Mouse (Mus musculus): ENCODE results near the gene Dohh.

Gene Dohh

DNA sequence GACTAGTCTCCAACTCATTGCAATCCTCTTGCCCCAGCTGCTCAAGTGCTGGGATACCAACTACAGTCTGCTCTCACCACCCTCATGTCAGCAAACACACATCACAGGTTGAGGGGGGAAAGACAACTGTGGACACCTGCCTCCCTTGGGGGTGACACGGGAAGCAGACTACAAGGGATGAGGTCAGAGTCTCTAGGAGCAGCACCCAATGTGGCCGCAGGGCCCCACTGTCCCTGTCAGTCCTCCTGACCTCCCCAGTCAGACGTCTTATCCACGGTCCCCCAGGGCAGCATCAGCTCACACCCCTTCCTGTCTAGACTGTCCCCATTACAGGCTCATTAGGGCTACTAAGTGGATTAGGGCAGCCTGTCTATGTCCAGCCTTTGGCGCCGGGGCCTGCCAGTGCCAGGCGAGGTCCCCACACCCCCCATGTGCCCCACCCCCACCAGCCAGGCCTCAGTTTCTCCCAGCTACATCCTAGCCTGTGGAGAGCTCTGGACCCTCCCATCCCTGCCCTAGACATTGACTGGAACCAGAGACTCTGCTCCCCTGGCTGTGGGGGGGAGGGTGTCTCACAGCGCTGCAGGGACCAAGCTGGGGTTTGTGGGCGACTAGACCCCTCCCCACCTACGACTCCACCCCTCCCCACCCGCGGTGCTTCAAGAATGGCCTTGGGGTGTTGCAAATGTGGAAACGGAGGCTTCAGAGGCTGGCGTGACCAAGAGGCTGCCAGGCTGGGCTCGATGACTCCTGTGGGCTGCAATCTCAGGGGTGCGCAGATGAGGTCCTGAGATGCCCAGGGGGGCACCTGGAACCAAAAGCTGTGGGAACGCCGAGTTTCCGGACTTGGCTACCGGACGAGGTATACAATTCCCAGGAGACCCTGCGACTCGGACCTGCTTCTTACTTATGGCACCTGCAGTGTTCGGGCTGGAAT is 22.5 kb downstream of the Dohh start:
- DNase-seq: no peak

DNA sequence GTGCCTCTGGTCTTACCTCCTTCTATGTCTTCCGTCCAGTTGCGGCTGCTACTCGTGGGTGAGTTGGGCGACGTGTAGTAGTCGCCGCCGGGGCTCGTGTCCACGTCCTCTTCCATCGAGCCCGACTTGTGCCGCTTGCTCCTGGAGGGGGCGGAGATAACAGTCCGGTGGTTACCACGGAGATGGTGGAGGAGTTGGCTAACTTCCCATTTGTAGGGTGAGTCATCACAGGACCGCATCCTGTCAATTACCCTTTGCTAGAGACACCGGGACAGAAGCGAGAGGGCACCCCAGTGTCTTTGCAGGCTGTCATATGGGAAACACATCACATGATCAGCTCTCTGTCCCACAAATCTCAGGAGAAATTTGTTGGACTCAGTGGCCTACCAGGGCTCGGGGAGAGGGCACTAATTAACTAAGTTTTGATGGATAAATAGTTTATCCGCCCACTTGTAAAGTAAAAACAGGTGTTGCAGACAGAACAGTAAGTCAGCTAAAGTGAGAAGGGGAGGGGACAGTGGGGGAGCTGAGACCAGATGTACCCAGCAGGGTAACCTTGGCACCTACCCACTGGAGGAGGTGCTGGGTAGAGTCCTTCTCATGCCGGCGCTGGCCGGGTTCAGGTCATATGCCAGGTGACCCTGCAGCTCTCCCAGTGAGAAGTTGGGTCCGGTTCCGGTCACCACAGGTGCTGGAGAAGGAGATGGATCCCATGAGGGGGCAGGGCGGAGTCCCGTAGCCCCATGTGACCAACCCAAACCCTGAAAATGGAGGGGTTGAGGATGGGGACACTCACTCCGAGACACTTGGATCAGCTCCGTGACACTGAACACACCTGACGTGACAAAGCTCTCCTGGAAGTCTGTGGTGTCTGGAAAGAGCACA is 23.6 kb downstream of the Dohh start:
- DNase-seq: peak; percentile 86 to 95

DNA sequence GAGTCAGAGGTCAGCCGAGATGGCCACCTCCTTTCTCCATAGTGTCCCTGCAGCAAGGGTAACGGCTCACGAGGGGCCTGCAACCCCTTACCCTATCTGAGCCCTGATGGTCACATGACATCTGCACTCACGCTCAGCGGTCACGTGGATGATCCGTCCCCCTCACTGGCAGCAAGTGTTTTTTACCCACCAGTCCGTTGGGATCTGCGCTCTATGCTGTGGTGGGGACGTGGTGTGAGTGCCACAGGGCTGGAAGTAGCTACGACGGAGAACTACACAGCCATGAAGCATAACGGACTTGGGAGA is 24.1 kb downstream of the Dohh start:
- DNase-seq: no peak

DNA sequence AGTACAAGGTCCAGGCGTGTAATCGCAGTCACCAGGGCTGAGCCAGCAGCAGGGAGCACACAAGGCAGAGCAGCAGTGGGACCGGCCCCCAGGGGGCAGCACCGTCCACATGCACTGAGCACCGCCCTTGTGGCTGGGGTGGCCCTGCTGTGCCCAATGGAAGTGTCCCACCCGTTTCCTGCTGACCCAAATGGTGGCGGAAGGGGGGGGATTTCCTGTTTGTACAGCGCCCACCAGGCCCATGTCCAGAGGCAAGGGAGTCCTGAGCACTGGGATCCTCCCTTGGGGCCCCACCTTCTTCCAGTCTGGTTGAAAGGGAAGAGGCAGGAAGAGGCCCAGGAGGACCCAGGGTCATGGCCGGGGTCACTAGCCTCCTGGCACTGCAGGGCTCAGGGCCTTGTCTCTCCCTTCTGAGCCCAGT is 24.7 kb downstream of the Dohh start:
- DNase-seq: peak; percentile 96 to 98

DNA sequence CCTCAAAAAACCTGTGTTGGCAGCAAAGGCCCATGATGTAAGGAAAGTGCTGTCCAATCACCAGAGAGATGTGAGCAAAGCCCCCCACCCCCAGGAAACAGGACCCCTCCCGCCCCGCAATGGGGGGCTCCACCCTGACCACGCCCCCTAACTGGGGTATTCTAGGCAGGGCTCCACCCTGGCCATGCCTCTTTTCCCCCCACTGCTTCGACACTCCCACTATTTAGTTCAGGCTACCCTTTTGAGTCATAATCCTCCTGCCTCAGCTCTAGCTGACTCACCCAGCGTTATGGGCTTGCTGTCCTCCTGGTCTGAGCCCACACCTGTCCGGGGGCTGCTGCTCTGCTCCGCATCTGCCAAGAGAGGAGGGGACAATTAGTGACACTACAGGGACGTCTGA is 25.1 kb downstream of the Dohh start:
- no peak for DNase-seq

DNA sequence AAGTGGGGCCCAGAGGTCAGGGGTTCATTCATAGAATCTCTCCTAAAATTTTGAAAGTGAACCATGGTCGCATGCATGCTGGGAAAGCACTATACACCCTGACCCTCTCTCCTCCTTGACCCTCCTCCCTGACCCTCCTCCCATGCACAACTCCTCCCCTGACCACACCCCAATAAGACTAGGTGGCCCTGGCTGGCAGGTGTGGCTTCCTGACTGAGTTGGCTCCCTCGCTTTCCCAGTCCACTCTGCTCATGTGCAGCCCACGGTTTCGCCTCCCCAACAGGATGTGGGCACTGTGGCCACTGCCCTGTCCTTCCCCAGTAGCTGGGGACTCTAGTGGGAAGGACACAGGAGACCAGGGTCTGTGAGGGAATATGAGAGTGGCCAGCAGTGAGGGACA is 26.1 kb downstream of the Dohh start:
- DNase-seq: peak; percentile 59 to 63

DNA sequence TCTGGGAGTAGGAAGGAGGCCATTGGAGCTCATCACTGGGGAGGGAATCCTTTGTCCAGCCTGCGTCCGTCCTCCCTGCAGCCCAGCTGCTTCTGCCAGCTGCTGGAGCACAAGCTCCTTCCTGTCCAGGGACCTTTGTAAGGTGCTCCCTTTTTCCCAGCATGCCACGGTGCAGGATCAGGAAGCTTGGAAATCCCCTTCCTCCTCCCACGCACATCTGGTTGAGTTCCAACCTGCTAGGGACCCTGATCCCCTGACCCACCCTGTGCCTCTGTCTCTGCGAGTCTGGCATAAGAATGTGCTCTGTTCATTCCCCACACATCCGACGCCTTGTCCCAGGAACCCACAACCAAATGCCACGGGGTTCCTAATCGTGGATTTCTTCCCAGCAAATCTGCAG is 26.8 kb downstream of the Dohh start:
- peak; percentile 66 to 69 for DNase-seq

DNA sequence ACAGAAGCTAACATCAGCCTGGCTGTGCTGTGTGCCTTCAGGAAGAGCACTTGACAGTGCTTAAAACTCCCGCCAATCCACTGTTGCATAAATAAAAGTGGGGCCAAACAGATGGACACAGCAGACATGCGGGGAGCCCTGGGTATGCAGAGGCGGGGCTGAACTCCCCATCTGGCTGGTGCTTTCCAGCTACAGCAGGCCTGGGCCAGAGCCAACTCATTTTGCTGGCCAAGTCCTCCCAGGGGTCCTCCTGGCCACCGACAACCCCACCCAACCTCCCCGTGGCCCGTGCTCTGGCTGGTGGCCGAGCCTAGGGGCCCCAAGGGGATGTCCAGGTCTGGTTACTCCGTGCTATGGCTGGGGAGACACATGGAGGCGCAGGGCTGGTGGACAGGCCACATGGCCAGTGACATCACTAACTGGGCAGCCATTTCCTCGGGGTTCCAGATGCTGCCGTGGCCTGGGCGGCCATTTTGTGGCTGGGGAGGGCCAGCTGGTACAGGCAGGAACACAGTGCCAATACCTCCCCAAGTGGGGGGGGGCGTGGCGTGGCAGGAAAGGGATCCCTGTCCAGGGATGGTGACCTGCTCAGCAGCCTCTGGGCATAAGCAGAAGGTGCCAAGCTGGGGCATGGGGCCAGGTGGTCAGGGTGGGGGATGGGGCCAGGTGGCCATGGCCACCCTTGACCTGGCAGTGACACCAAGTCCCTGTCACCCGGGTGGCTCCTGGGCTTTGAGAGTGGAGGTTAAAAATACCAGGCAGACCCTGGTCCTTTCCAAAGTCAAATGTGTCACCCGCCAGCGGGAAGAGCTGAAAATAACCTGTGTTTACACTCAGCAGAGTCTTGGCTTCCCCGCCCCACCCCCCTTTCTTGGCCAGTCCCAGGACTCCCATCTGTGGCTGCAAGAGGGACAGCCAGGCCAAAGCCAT is 27.5 kb downstream of the Dohh start:
- DNase-seq: peak; percentile 90 to 92

DNA sequence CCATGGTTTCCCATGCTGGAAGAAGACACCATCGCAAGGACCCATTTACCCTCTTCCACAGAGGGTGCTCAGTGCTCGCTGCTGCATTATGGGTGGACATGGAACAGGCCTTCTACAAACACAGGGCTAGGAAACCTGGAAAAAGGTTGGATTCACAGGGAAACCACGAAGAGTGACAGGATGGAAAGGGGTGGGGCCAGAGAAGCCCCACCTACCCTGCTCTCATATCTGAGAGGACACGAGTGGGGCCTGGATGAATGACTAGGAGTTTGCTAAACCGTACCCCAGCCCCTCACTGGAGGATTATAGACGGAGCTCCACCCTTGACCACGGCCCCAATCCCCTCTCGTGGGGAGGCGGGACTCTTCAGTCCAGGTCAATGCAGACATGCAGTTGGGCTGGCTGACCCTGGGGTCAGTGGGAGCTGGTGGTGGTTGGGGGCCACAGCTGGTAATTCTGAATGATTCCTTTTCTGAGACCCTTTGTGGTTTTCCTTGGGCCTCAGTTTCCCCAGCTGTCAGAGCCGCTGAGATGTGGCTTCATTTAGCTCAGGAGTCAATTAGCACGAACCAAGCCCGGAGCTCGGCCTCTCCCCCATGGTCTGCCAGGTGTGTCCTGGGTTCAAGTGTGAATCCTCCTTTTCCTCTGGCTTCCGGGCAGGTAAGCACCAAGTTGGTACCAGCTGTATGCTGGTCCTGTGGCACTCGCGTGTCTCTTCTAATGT is 28.5 kb downstream of the Dohh start:
- no peak for DNase-seq

DNA sequence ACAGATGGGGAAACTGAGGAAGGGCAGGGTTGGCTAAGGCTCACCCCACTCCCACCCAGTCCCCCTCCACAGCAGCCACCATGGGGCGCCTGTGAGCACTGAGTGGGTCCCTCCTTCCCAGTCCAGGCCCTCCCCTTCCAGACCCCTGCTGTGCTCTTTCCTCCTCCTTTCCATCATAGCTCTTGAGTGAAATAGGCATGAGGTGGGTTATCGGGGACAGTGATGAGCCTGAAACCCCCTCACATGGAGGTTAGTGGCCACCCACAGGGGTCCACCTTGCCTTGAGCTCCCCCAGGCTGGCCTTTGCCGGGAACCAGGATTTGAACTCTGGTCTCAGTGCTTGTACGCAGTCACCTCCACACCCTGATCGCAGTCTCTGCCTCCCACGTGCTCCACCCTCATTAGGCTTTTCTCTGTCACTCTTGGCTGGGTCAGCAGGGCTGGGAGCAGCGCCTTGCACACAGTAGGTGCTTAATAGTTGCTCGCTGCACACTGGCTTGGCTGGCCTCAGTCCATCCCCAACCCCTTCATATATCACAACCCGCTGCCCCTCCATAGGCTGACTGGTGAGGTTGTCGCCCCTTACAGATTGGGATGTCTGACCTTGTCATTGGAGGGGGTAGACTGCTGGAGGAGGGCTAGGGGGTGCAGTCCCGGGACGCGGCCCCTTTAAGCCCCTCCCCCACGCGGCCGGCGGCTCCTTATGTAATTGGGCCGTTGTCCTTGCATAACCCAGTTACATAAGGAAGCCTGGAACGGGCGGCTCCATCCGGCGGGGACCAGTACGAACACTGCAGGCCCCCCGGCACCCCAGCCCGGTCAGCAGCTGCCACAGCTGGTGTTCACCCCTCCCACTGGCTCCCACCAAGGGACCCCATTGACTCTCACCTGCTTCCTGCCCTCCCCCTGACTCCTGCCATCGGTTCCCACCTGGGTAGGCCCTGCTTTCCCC is 29.4 kb downstream of the Dohh start:
- DNase-seq: peak; percentile 94 to 95

DNA sequence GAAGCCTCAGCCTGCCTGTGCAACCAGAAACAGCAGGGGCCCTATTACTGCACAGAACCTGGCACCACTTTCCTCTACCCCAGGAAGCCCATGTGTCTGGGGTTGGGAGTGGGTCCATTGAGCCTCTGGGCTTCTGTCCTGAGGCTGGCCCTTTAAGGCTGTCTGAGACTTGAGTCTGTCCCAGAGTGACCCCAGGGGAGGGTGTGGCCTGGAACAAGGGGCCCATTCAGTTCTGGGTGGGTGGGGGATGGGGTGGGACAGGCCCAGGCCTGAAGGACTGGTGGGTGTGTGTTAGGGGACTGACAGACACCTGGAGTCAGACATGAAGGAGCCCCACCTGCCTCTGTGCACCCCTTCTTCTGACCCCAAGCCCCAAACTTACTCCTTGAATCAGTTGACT is 30.5 kb downstream of the Dohh start:
- peak; percentile 81 to 83 for DNase-seq

DNA sequence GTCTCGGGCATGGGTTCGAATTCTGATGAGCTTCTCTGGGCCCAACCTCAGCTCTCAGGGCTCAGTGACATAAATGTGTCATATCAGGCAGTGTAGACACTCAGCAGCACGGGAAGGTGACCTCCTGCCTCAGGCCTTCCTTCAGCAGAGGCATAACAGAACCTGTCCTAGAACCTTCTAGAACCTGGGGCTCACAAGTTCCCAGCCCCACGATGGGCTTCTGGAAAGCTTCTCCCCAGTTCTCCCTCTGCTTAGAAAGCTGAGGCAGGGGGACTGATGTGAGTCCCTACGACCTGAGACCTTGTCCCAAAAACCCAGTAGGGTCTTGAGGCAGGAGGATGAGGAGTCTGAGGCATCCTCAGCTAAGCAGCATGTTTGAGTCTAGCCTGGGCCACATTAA is 30.9 kb downstream of the Dohh start:
- no peak for DNase-seq

DNA sequence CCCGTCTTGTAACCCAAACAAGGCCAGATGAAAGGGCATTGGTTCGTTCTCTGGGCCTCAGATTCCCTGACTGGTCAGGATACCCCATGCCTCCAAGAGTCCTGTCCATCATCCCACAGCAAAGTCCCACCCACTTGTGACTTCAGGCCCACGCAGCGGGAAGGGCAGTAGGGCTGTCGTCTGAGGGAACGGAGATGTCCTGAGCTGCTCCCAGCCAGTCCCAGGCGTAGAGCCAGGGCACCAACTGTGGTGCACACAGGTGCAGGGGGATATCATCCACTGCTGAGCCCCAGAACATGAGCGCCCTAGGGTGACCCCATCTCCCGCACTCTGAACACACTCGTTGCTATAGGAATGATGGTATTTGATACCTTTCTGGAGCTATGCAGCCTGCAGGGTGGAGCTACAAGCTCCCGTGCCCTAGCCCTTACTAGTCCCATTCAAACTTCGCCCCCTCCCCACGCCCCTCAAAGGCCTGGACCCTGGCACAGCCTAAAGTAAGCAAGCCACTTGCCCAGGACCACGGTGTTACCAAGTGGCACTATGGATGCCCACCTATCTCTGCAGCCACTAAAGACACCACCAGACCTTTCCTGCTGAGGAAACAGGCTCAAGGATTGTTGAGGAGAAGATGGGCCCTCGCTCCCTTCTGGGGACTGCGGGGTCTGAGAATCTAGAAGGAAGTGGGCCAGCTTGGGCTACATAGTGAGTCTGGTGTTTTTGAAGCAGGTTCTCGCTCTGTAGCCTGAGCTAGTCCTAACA is 31.5 kb downstream of the Dohh start:
- DNase-seq: peak in 1 of 2 experiments; percentile 61

DNA sequence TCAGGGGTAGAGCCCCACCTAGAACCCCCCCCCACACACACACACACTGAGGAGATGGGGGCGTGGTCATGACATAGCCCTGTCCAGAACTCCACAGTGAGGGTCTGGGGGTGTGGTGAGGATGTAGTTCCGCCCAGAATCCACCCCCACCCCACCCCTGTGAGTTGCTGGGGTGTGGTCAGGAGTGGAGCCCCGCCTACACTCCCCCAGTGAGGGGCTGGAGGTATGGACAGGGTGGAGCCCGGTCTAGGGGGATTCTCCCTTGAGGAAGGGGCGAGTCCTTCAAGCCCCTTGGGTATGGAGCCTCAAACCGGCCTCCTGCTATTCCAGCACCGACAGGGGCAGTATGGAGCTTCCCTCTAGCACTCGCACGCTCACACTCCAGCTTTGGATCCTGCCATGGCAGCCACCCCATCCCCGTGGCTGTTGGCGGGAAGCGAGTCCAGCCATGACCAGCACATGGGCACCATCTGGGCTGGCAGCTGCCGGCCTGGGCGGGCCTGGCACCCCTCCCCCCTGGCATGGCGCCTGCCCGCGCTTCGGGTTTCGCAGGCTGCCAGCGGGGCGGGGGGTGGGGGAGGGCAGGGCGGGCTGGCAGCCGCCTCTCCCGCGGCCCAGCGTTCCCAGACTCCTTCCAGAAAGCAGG is 32.5 kb downstream of the Dohh start:
- peak; percentile 91 to 94 for DNase-seq

DNA sequence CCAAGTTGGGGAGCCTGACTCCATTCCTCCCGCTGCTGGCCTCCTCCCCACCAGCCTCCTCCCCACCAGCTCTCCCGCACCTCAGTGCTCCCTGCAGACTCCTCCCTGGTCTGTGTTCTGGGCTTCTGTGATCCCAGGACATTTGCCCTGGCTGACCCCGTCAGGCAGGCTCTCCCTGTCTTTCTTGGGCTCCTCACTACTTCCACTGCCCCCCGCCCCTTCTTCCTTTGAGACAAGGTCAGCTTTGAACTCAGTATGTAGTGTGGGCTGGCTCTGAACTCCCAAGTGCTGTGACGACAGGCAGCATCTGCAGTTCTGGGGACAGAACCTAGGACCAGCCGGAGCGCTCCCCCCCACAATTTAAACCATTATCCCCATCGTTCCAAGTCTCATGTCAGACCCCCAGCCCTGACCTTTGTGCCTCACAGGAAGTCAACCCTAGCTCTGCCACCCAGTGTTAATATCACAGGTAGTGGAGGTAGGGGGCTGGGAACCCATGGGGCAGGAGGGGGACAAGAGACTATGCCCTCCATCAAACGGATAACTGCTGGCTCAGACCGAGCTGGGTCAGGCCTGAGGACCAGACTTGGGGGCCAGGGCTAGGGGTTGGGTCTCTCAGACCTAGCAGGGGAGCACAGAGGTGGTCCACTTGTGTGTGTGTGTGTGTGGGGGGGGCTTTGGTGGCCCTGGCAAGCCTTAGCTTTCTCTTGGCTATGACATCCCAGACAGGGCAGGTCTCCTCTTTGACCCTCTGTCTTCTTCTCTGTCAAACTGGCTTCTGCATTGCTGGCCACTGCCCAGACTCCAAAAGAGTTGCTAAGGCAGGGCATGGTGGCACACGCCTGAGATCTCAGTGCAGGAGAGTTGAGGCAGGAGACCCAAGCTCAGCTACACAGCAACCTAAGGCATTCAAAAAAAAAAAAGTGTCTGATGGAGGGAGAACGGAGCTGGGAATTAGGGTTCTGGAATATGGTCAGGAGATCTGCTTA is 33.3 kb downstream of the Dohh start:
- DNase-seq: peak in 1 of 2 experiments; percentile 25

DNA sequence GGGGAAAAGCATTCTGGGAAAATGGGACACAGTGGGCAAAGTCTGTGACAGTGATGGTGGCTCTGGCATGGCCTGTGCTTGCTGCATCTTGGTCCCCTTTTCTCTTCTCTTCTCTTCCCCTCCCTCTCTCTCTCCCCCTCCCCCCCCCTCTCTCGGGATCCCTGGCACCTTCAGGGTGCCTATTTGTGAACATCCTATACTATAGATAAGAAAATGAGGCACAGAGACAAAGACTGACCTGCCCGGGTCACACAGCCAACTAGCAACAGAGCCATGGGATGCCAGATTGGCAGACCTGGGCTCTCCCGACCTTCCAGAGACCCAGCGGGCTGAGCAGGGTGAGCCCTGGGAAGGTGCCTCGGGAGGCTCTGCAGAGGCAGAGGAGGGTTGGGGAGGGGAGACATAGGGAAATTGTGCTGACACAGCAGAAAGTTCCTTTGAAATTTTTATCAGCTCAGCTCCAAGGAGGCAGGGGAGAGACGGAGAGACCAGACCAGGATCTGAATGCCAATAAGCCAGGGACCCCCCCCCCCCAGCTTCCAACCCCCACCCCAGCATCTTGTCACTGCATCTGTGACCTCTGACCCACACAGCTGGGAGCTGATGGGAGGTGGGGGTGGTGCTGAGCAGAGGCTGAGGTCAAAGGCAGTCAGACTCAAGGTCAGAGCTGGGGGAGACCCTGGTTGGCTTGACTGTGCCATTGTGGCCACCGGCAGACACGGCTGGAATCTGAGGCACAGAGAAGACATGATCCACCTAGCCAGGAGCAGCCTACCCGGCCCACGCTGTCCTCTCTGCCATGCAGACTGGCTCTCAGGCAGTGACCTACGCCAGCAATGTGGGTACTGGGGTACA is 34.2 kb downstream of the Dohh start:
- DNase-seq: peak in 1 of 2 experiments; percentile 18

All from kidney, postnatal 36 days (tissue).